Mouse (Mus musculus): ENCODE results near the gene Kcnj4. TPM values are rescaled to one million over a fixed set of nuclear protein-coding genes. Genes with fewer than 3 reads are reported as not detected.

Gene Kcnj4
- polyA plus RNA-seq, 1 experiment from 2014 or later: not detected

- H3K9ac ChIP-seq: no peak overlapping the region
- H3K27ac ChIP-seq: peak overlapping the region; percentile 39
- H3K36me3 ChIP-seq: peaks cover 68% of the 10 kb centered on the region
Measured at GRCm38 (mm10) chr15:79435191-79435671, 69.8 kb downstream of the Kcnj4 start.

More at GRCm38 (mm10) chr15:79435191-79435671, 69.8 kb downstream of the Kcnj4 start:
- no peak overlapping the region for H3K4me2 ChIP-seq
- H3K4me3 ChIP-seq: no peak overlapping the region
- ATAC-seq (ENCODE audit: insufficient number of reproducible peaks, low FRiP score, low TSS enrichment, low read depth): no peak
- no peaks in the 10 kb centered on the region for H3K9me3 ChIP-seq
- 62% methylated on average over 7 of the region's 7 CpGs for WGBS
- H3K27me3 ChIP-seq: no peaks in the 10 kb centered on the region
- peaks cover 51% of the 10 kb centered on the region for H3K4me1 ChIP-seq

Small RNA genes within 50 kb of the gene (microRNA-seq; reads per million reads assigned to microRNA genes)
- gene Gm44302: not detected

Other genes with a start within 250 kb of the Kcnj4 start
- gene Baiap2l2, start 219.7 kb downstream of the Kcnj4 start, polyA plus RNA-seq (2015; fragmentation: Nextera tagmentation; extraction: Ambion mirVana): 17.2 and 19.7 TPM in 2 replicates
- 12.9 and 14.2 TPM in 2 replicates for gene Pla2g6, start 176.9 kb downstream of the Kcnj4 start, polyA plus RNA-seq (2015; fragmentation: Nextera tagmentation; extraction: Ambion mirVana)
- 4.2 and 4.7 TPM in 2 replicates for gene Maff, start 158.6 kb downstream of the Kcnj4 start, polyA plus RNA-seq (2015; fragmentation: Nextera tagmentation; extraction: Ambion mirVana)
- gene Tmem184b, start 101.7 kb downstream of the Kcnj4 start, polyA plus RNA-seq (2015; fragmentation: Nextera tagmentation; extraction: Ambion mirVana): 87.5 and 99.8 TPM in 2 replicates
- gene Csnk1e, start 49.7 kb downstream of the Kcnj4 start, polyA plus RNA-seq (2015; fragmentation: Nextera tagmentation; extraction: Ambion mirVana): 81.0 and 82.7 TPM in 2 replicates
- 211 and 223 TPM in 2 replicates for gene Kdelr3, start 11.2 kb upstream of the Kcnj4 start, polyA plus RNA-seq (2015; fragmentation: Nextera tagmentation; extraction: Ambion mirVana)
- 41.6 and 54.0 TPM in 2 replicates for gene Ddx17, start 41.5 kb upstream of the Kcnj4 start, polyA plus RNA-seq (2015; fragmentation: Nextera tagmentation; extraction: Ambion mirVana)
- 2.6 and 2.8 TPM in 2 replicates for gene Dmc1, start 99.9 kb upstream of the Kcnj4 start, polyA plus RNA-seq (2015; fragmentation: Nextera tagmentation; extraction: Ambion mirVana)
- gene Fam227a, start 153.7 kb upstream of the Kcnj4 start, polyA plus RNA-seq (2015; fragmentation: Nextera tagmentation; extraction: Ambion mirVana): 0.82 and 0.88 TPM in 2 replicates
- gene Cby1, start 154.0 kb upstream of the Kcnj4 start, polyA plus RNA-seq (2015; fragmentation: Nextera tagmentation; extraction: Ambion mirVana): 49.3 and 52.6 TPM in 2 replicates
- gene Tomm22, start 165.6 kb upstream of the Kcnj4 start, polyA plus RNA-seq (2015; fragmentation: Nextera tagmentation; extraction: Ambion mirVana): 216 and 223 TPM in 2 replicates
- 20.2 and 27.8 TPM in 2 replicates for gene Josd1, start 182.7 kb upstream of the Kcnj4 start, polyA plus RNA-seq (2015; fragmentation: Nextera tagmentation; extraction: Ambion mirVana)
- gene Gtpbp1, start 185.6 kb upstream of the Kcnj4 start, polyA plus RNA-seq (2015; fragmentation: Nextera tagmentation; extraction: Ambion mirVana): 35.0 and 36.0 TPM in 2 replicates
- gene Sun2, start 237.3 kb upstream of the Kcnj4 start, polyA plus RNA-seq (2015; fragmentation: Nextera tagmentation; extraction: Ambion mirVana): 5.4 and 6.0 TPM in 2 replicates

Data from limb, embryonic 15.5 days (tissue).